Mouse (Mus musculus) limb, embryonic 14.5 days (tissue): Measurements from ENCODE around the gene Kyat1. TPM values are rescaled to one million over a fixed set of nuclear protein-coding genes. Genes with fewer than 3 reads are reported as not detected.

ENCODE experiments used
- ATAC-seq: fragments of 200-750 bp; cut with Nextera tagmentation; 2 replicates; pipeline ENCODE4 v1.8.0; 2017; ENCODE audit warnings: low read depth, moderate number of reproducible peaks, moderate TSS enrichment; ENCODE audit not compliant: low FRiP score
- DNase-seq: peaks from one replicate; pipeline ENCODE4 v3.0.0-alpha.2; 2015; ENCODE audit warnings: low spot score
- H3K27ac ChIP-seq: fragments of 300-500 bp; sonication (generic); replicated peaks from 2 replicates; pipeline ENCODE4 v1.5.1; 2014; ENCODE audit warnings: low read depth, mild to moderate bottlenecking, low read length, moderate library complexity, mixed read lengths
- H3K27me3 ChIP-seq: fragments of 300-500 bp; sonication (generic); 2 replicates; pipeline ENCODE4 v1.6.1; 2014; ENCODE audit warnings: low read length, mixed read lengths; ENCODE audit not compliant: control insufficient read depth, insufficient read depth
- H3K36me3 ChIP-seq: fragments of 300-500 bp; sonication (generic); 2 replicates; pipeline ENCODE4 v1.6.1; 2014; ENCODE audit warnings: mild to moderate bottlenecking, low read length, moderate library complexity, mixed read lengths; ENCODE audit not compliant: control insufficient read depth, insufficient read depth
- H3K4me1 ChIP-seq: fragments of 300-500 bp; sonication (generic); 2 replicates; pipeline ENCODE4 v1.6.1; 2014; ENCODE audit warnings: antibody characterized with exemption, low read length, mixed read lengths; ENCODE audit not compliant: control insufficient read depth, insufficient read depth
- H3K4me2 ChIP-seq: fragments of 300-500 bp; sonication (generic); replicated peaks from 2 replicates; pipeline ENCODE4 v1.6.1; 2014; ENCODE audit warnings: low read depth, mild to moderate bottlenecking, low read length, moderate library complexity; ENCODE audit not compliant: severe bottlenecking
- H3K4me3 ChIP-seq: fragments of 300-500 bp; sonication (generic); replicated peaks from 2 replicates; pipeline ENCODE4 v1.5.1; 2014; ENCODE audit warnings: low read length
- H3K9ac ChIP-seq: fragments of 300-500 bp; sonication (generic); 2 replicates; pipeline ENCODE4 v1.6.1; 2014; ENCODE audit warnings: mild to moderate bottlenecking, low read depth, low read length, moderate library complexity; ENCODE audit not compliant: severe bottlenecking
- H3K9me3 ChIP-seq: fragments of 300-500 bp; sonication (generic); 2 replicates; pipeline ENCODE4 v1.6.1; 2016; ENCODE audit warnings: low read length; ENCODE audit not compliant: control insufficient read depth
- POLR2A ChIP-seq: fragments of 200-500 bp; IDR thresholded peaks from 2 replicates; pipeline ENCODE4 v1.8.0; 2012; ENCODE audit warnings: inconsistent platforms, mild to moderate bottlenecking, moderate library complexity, borderline replicate concordance; ENCODE audit not compliant: insufficient read depth, insufficient read length; ENCODE audit errors: extremely low read depth
- WGBS: fragments of 180-500 bp; shearing (Covaris S2); extraction: QIAGEN DNeasy Blood & Tissue Kit; methylation state at CpG from one replicate; pipeline ENCODE4 v1.1.7; 2014; 5-methylcytosine and 5-hydroxymethylcytosine counted together
- polyA plus RNA-seq, 2 experiments: library from polyadenylated mRNA; depleted of rRNA in 1 of 2; stranded (reverse) in 1 of 2; unstranded in 1 of 2; fragments of >200 nt; fragmentation: Nextera tagmentation in 1 of 2; extraction: Ambion mirVana in 1 of 2; gene quantifications; 2 replicates each; pipeline versions ENCODE4 v1.2.1 to v1.2.3; 2012 to 2014

Kyat1 gene
- polyA plus RNA-seq, 2 experiments, result 10.2 to 24.5 TPM

DNA sequence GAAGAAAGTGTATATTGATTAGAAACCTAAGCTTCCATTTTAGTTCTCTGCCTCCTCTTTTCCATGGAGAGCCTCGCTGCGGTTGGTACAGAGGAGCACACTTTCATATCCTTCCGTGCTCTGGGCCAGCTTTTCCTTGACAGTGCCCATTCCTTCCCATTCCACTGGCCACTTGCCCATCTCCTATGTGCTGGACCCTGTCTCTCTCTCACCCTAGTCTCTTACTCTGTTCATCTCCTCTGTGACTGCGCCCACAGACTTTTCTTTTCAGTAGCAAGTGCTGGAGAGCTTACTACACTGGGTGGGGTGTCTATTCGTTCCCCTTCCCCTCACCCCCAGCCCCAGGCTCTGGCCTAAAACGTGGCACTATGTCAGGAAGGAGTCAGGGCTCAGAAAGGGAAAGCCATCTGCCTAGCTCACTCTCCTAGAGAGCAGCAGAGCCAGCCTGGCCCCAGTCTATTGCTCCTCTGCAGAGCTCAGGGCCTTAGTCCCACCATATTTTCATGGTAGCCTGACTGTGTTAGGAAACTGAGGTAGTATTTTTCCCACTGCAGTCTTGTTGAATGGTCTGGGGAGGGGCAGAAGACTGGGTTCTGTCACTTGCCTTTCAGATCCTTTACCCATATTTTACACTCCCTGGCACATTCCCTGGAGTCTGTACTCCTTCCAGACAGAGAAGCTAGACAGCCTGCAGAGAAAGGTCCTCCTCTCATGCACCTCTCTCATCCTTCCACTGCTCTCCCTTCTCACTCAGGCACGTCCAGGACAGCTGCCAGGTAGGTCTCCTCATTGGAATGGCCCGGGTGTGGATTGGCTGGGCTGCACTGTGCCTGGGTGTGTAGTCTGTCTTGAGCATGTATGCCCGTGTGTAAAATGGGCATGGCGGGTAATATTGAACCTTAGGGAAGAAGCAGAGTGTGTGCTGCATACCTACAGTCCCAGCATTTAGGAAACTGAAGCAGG lies 44.8 kb upstream of the Kyat1 start:
- TF ChIP-seq POLR2A, result no peak
- no peak overlapping the region for H3K4me3 ChIP-seq
- ATAC-seq (no peak), DNase-seq (no peak)
- no peaks in the 10 kb centered on the region for H3K4me1 ChIP-seq
- H3K36me3 ChIP-seq, result peaks cover 59% of the 10 kb centered on the region
- H3K27me3 ChIP-seq, result no peaks in the 10 kb centered on the region
- H3K9me3 ChIP-seq, result no peaks in the 10 kb centered on the region
- H3K4me2 ChIP-seq, result no peak overlapping the region
- 85% methylated on average over 10 of the region's 10 CpGs for WGBS
- no peak overlapping the region for H3K27ac ChIP-seq
- H3K9ac ChIP-seq, result no peak overlapping the region

DNA sequence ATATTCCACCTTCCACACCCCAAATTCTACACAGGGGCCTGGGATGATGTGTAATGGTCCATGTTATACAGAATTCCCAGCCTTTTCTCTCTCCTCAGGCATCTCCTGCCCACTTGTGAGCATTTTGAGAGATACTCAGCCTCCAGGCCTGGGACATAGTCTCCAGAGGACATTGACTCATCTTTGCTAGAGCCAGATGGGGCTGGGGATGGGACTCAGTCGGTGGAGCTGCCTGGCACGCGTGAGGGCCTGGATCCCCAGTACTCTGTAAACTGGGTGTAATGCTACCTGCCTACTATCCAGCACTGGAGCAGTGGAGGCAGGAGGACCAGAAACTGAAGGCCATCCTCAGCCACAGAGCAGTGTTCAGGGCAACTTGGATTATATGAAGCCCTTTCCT lies 43.5 kb upstream of the Kyat1 start:
- H3K4me3 ChIP-seq, result no peak overlapping the region
- peaks cover 55% of the 10 kb centered on the region for H3K36me3 ChIP-seq
- H3K4me1 ChIP-seq, result no peaks in the 10 kb centered on the region
- 89% methylated on average over 3 of the region's 3 CpGs for WGBS
- H3K27ac ChIP-seq, result no peak overlapping the region
- ATAC-seq (no peak), DNase-seq (no peak)
- H3K9me3 ChIP-seq, result no peaks in the 10 kb centered on the region
- H3K9ac ChIP-seq, result no peak overlapping the region
- TF ChIP-seq POLR2A, result no peak
- no peaks in the 10 kb centered on the region for H3K27me3 ChIP-seq
- H3K4me2 ChIP-seq, result no peak overlapping the region

DNA sequence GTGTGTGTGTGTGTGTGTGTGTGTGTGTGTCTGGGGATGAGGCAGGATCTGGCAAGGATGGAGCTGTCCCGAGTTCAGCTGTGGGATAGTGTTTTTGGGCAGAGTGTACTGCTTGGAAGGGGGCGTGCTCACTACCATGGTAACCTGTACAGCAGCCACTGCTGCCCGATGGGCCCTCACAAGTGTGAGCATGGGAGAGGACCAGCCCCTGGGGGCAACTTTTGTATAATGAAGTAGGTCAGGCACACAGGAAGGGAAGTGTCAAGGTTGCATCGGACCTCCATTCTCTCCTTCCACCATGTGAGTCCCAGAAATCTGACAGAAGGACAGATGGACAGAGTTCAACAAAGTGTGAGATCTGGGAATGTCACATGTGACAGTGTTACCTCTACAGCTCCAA lies 42.0 kb upstream of the Kyat1 start:
- Histone ChIP-seq H3K4me2 (no peak overlapping the region), H3K4me3 (no peak overlapping the region), H3K9me3 (no peaks in the 10 kb centered on the region), H3K27me3 (no peaks in the 10 kb centered on the region), H3K9ac (no peak overlapping the region), H3K4me1 (no peaks in the 10 kb centered on the region), H3K27ac (no peak overlapping the region), H3K36me3 (peaks cover 57% of the 10 kb centered on the region)
- no peak for ATAC-seq
- no peak for TF ChIP-seq POLR2A
- WGBS, result 71% methylated on average over 4 of the region's 4 CpGs
- DNase-seq, result no peak

DNA sequence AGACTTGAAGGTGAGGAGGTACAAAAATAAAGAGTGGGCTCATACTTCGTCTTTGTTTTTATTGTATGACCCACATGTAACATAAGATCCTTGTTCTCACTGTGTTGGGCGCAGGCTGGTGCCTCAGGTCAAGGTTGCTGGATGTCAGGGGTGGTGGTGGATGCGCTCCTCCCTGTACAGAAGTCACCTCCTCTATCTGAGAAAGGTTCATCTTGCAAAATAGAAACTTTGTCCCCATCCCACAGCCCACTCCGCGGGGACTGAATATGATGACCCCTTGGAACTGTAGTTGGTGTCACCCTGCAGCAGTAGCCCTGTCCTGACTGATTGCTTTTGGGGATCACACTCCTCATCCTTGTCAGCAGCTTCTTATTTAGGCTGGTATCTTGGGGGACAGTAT lies 41.4 kb upstream of the Kyat1 start:
- 90% methylated on average over 5 of the region's 5 CpGs for WGBS
- TF ChIP-seq POLR2A, result no peak

DNA sequence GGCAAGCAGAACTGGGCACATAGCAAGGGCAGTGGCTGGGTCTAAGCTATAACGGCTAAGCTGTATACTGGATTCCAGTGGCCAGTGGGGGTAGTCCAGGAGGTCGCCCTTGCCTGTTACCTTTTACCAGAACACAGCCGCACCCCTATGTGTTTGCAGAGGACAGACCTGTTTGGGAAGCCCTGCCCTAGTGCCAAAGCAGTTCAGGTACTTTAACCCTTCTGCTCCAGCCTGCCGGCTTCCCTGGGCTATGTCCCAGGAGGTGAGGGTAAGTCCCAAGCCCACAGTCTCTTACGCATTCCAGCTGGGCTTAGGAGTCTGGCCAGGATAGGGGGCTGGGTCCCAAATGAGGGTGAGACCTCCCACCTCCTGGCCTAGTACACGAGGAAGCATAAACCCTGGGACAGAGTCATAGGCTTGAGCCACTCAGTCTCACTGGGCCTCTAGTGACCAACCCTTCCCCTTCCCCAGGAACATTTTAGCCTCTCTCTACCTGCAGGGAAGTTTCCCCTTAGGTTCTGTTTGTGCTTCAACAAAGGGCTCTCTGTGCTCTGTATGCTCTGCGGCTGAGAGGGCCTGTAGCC lies 39.0 kb upstream of the Kyat1 start:
- H3K27ac ChIP-seq, result peak overlapping the region; percentile 52; the same call in 1 of the 2 replicates
- no peak for TF ChIP-seq POLR2A
- no peak overlapping the region for H3K4me2 ChIP-seq
- H3K4me1 ChIP-seq, result no peaks in the 10 kb centered on the region; the same call in 1 of the 2 replicates
- WGBS, result 63% methylated on average over 7 of the region's 7 CpGs
- no peaks in the 10 kb centered on the region for H3K27me3 ChIP-seq
- DNase-seq (no peak), ATAC-seq (peak; percentile 37; the same call in 1 of the 2 replicates)
- peaks cover 70% of the 10 kb centered on the region for H3K36me3 ChIP-seq
- H3K9me3 ChIP-seq, result no peaks in the 10 kb centered on the region
- no peak overlapping the region for H3K4me3 ChIP-seq
- H3K9ac ChIP-seq, result 0 out of 2 replicates have a peak overlapping the region, but pooled peaks have one; percentile 25

More for the DNA sequence above, 41.4 kb upstream of the Kyat1 start:
- Histone ChIP-seq H3K36me3 (peaks cover 61% of the 10 kb centered on the region), H3K9ac (no peak overlapping the region), H3K4me2 (no peak overlapping the region), H3K9me3 (no peaks in the 10 kb centered on the region), H3K4me1 (no peaks in the 10 kb centered on the region; the same call in 1 of the 2 replicates), H3K27ac (no peak overlapping the region), H3K4me3 (no peak overlapping the region), H3K27me3 (no peaks in the 10 kb centered on the region)
- no peak for DNase-seq
- ATAC-seq, result no peak
